ENCODE assay signal across 13 mouse cellular contexts in the genomic region with DNA sequence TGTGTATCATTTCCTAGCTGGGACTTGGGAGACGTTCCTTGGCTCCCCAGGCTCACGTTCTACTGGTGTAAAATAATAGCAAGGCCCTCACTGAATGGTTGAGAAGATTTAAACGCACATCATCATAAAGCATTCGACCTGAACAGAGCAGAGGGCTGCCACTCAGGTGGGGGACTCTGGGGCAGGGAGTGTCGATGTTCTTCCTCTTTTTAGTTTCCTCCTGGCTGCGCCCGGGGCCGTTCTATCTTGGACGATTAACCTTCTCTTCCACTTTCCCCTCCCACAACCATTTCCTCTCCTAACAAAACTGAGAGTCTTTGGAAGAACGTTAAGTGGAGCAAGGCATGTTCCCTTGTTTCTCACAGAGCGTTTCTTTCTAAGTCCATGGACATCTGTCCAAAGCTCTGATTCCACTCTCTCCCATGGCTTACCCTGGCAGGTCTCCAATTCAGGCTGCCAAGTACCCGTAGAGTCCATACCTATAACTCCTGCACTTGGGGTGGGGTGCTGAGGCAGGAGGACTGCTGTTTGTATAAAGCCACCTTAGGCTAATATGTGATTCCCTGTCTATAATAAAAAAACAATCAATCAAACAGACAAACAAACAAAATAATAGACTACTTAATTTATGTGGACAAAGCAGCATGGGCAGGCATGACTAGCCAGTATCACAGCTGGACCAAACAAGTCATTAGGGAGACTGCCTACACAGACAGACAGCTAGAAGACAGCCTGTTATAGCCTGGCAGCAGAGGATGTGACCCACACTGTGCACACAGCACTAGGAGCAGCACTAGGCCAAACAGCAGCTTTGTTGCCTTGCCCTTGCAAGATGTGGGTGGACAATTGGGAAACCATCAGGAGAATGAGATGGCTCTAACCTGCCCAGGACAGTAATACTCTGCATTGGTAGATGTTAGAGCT.
DNase-seq lines count a peak whose midpoint lies in the region; ATAC-seq and TF ChIP-seq lines count a peak whose summit lies in the region.
"Had no signal": no experiment of that assay in that cellular context is flagged by ENCODE, and none has a peak within 500 bp of the region (broad histone marks: within the 10 kb centered on the region; RNA-seq: fewer than 3 reads in every experiment).

No protein-coding gene starts in this region.

- H3K4me1 ChIP-seq in heart, embryonic 15.5 days (replicated peaks) = peaks cover 55% of the 10 kb centered on the region
- H3K4me1 ChIP-seq in lung, embryonic 14.5 days (ENCODE audit: insufficient read depth) = peaks cover 18% of the 10 kb centered on the region

- H3K9ac ChIP-seq in heart, embryonic 15.5 days = no peak overlapping the region
- H3K9ac ChIP-seq in lung, embryonic 14.5 days = no peak overlapping the region
- H3K9ac ChIP-seq: hindbrain, embryonic 14.5 days had no signal

- no peak for DNase-seq in heart, adult 18-20 months
- DNase-seq in lung, embryonic 14.5 days = peak; percentile 40
- no peak for DNase-seq in lung, adult 18-20 months
- DNase-seq in embryo, embryonic 11 days = no peak
- DNase-seq: adrenal gland, postnatal 14 days; liver; lung, postnatal 14 days; midbrain, embryonic 14.5 days had no signal

- no peaks in the 10 kb centered on the region for H3K9me3 ChIP-seq in heart, embryonic 15.5 days (replicated peaks)
- no peaks in the 10 kb centered on the region for H3K9me3 ChIP-seq in lung, embryonic 14.5 days (ENCODE audit: low read depth, low read length)

- no peak overlapping the region for H3K4me3 ChIP-seq in heart, embryonic 15.5 days
- H3K4me3 ChIP-seq in lung, embryonic 14.5 days (ENCODE audit: low read depth, low read length) = no peak overlapping the region
- H3K4me3 ChIP-seq: erythroblast, embryonic 14.5 days had no signal

- H3K27ac ChIP-seq in heart, embryonic 15.5 days = peak overlapping the region; percentile 43
- H3K27ac ChIP-seq in lung, embryonic 14.5 days (ENCODE audit: low read depth) = no peak overlapping the region
- H3K27ac ChIP-seq: hindbrain, embryonic 14.5 days had no signal

- no peaks in the 10 kb centered on the region for H3K36me3 ChIP-seq in heart, embryonic 15.5 days
- no peaks in the 10 kb centered on the region for H3K36me3 ChIP-seq in lung, embryonic 14.5 days (ENCODE audit: insufficient read depth)

- WGBS in heart, embryonic 15.5 days = 32% methylated on average over 12 of the region's 12 CpGs
- 46% methylated on average over 12 of the region's 12 CpGs for WGBS in lung, embryonic 14.5 days

- no peak for ATAC-seq in heart, embryonic 15.5 days (replicated peaks; ENCODE audit: insufficient number of reproducible peaks, insufficient read depth, low FRiP score, low read depth)
- ATAC-seq in lung, embryonic 14.5 days (ENCODE audit: insufficient read depth) = no peak
- peak; percentile 77 for ATAC-seq in common myeloid progenitor, adult 5-6 weeks (replicated peaks; ENCODE audit: low read depth, poor library complexity, severe bottlenecking)
- peak; percentile 74 for ATAC-seq in megakaryocyte, adult 5-6 weeks (ENCODE audit: poor library complexity, severe bottlenecking)

- no peak overlapping the region for H3K4me2 ChIP-seq in heart, embryonic 15.5 days
- H3K4me2 ChIP-seq in lung, embryonic 14.5 days = no peak overlapping the region
- H3K4me2 ChIP-seq: hindbrain, embryonic 14.5 days had no signal

- TF ChIP-seq CTCF in lung, embryonic 14.5 days (IDR thresholded peaks at IDR 0.05; ENCODE audit: low read depth) = no peak

- no peaks in the 10 kb centered on the region for H3K27me3 ChIP-seq in heart, embryonic 15.5 days
- no peaks in the 10 kb centered on the region for H3K27me3 ChIP-seq in lung, embryonic 14.5 days (ENCODE audit: insufficient read depth, low read length)

Comparison
In these comparisons a context has a peak if more than half of its experiments do, and no peak if none do; other contexts are left out.
1. ATAC-seq: peak in common myeloid progenitor, adult 5-6 weeks (single experiment) and megakaryocyte, adult 5-6 weeks (single experiment); none in heart, embryonic 15.5 days (single experiment) and lung, embryonic 14.5 days (single experiment).